Mouse (Mus musculus) heart, embryonic 10.5 days (tissue): ENCODE measurements at regions not wholly inside any gene's neighbourhood (a gene's known extent, or its start where the extent isn't known, plus 50 kb on each side); places are given as distances from the start of the nearest gene placed in this dataset.
"Not testable (repeated sequence)": the region's sequence is repeated elsewhere in the genome, so short reads cannot be mapped to it uniquely, and the experiment has no call there.

Experiments
- DNase-seq: peaks from one replicate; pipeline ENCODE4 v3.0.0-alpha.2; 2017; ENCODE audit warnings: low spot score
- H3K27ac ChIP-seq: fragments of 300-500 bp; sonication (generic); 2 replicates; pipeline ENCODE4 v1.5.1; 2016; ENCODE audit warnings: mild to moderate bottlenecking
- H3K27me3 ChIP-seq: fragments of 300-500 bp; sonication (generic); 2 replicates; pipeline ENCODE4 v1.6.1; 2016; ENCODE audit warnings: mild to moderate bottlenecking; ENCODE audit not compliant: poor library complexity, insufficient read depth, severe bottlenecking
- H3K36me3 ChIP-seq: fragments of 300-500 bp; sonication (generic); 2 replicates; pipeline ENCODE4 v1.6.1; 2016; ENCODE audit warnings: mild to moderate bottlenecking, moderate library complexity
- H3K4me1 ChIP-seq: fragments of 300-500 bp; sonication (generic); 2 replicates; pipeline ENCODE4 v1.6.1; 2016; ENCODE audit warnings: mild to moderate bottlenecking
- H3K4me3 ChIP-seq: fragments of 300-500 bp; sonication (generic); 2 replicates; pipeline ENCODE4 v1.5.1; 2016; ENCODE audit warnings: mild to moderate bottlenecking, moderate library complexity
- H3K9me3 ChIP-seq: fragments of 300-500 bp; sonication (generic); 2 replicates; pipeline ENCODE4 v1.6.1; 2016; ENCODE audit warnings: mild to moderate bottlenecking, moderate library complexity
- WGBS: fragments of 180-500 bp; shearing (Covaris S2); methylation state at CpG from one replicate; pipeline ENCODE4 v1.1.7; 2016; 5-methylcytosine and 5-hydroxymethylcytosine counted together

DNA sequence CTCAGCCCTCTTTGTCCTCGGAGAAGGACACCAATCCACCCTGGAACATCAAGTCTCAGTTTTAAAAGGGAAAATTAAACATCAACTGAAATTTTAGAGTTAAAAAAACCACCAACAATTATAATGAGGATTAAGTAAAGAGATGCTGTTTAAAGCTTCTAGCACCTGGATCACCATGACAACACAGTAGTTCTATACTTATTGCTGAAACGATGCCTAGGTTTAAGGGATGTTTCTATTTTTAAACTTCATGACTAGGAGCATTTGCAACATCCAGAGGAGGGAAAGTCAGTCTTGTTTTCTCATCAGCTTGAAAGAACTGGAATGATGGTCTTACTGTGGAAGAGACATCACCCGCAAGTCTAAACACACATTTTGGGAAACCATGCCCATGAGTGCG, 484.5 kb upstream of the Fam241a start:
- Histone ChIP-seq H3K4me3 (no peak overlapping the region), H3K27me3 (no peaks in the 10 kb centered on the region), H3K27ac (no peak overlapping the region), H3K9me3 (no peaks in the 10 kb centered on the region), H3K4me1 (no peaks in the 10 kb centered on the region), H3K36me3 (no peaks in the 10 kb centered on the region)
- no peak for DNase-seq
- WGBS: 82% methylated on average over 4 of the region's 4 CpGs

DNA sequence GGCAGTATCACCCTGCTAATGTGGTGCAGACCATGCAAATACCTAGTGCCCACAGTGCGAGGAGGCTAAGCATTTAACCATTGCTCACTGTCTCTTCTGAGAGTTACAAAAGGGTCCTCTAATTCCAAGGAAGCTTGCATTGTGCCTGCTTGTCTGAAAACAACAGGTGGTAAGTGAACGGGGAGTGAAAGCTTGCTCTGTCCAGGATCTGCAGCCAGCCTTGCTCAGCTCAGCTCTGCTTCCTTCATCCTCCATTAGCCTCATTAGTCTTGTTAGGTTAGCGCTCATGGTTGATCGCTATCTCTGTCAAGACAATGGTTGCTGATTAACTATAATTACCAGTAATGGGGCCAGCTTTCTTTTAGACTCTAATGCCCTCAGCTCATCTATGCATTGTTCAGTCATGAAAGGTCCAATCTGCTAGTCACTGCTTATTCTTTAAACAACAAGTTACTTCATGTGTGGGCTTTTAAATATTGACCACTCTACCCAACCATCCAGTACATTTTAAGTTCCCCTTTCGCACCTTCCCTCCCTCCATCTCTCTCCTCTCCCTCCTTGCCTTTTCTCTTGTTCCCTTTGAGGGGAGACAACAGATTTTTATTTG, 473.5 kb upstream of the Fam241a start:
- WGBS: 51% methylated on average over 5 of the region's 5 CpGs
- Histone ChIP-seq H3K4me3 (no peak overlapping the region), H3K4me1 (no peaks in the 10 kb centered on the region), H3K36me3 (no peaks in the 10 kb centered on the region), H3K27ac (no peak overlapping the region), H3K27me3 (no peaks in the 10 kb centered on the region), H3K9me3 (no peaks in the 10 kb centered on the region)
- DNase-seq: no peak

DNA sequence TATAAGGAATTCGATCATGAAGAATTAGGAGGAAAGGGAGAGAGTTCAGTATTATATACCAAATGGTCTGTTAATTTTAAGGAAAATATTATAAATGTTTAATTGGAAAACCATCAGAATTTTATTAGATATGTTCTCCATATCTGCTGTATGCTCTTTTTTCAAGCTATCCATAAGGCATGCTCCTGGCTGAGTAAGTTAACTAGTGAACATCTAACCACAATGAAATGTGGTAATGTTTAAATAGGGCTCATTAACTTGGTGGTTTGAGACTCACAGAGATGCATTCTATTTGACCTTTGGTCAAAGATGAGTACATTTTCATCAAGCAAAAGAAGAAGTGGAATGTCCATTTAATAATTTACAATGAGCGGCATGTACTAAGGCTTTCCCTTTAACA, 466.2 kb upstream of the Fam241a start:
- Histone ChIP-seq H3K27ac (no peak overlapping the region), H3K9me3 (no peaks in the 10 kb centered on the region), H3K36me3 (no peaks in the 10 kb centered on the region), H3K4me3 (no peak overlapping the region), H3K27me3 (no peaks in the 10 kb centered on the region), H3K4me1 (no peaks in the 10 kb centered on the region)
- no peak for DNase-seq
- WGBS: 80% methylated on average over 2 of the region's 2 CpGs

DNA sequence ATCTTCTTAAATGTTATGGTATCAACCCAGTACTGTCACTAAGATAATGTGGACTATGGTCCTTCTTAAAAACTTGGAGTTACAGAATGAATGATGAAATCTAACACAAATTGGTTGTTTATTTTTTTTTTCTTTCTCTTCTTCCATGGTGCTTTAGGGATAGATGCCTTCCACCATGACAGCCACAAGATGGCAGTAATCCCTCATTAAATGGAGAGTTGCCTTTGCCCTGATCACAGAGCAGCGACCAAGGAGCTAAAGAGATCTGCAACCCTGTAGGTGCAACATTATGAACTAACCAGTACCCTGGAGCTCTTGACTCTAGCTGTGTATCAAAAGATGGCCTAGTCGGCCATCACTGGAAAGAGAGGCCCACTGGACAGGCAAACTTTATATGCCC, 453.0 kb upstream of the Fam241a start:
- H3K27me3 ChIP-seq, H3K36me3 ChIP-seq, H3K4me3 ChIP-seq, H3K4me1 ChIP-seq, DNase-seq, H3K27ac ChIP-seq, H3K9me3 ChIP-seq: not testable (repeated sequence)
- 9% methylated on average over 2 of the region's 2 CpGs for WGBS

DNA sequence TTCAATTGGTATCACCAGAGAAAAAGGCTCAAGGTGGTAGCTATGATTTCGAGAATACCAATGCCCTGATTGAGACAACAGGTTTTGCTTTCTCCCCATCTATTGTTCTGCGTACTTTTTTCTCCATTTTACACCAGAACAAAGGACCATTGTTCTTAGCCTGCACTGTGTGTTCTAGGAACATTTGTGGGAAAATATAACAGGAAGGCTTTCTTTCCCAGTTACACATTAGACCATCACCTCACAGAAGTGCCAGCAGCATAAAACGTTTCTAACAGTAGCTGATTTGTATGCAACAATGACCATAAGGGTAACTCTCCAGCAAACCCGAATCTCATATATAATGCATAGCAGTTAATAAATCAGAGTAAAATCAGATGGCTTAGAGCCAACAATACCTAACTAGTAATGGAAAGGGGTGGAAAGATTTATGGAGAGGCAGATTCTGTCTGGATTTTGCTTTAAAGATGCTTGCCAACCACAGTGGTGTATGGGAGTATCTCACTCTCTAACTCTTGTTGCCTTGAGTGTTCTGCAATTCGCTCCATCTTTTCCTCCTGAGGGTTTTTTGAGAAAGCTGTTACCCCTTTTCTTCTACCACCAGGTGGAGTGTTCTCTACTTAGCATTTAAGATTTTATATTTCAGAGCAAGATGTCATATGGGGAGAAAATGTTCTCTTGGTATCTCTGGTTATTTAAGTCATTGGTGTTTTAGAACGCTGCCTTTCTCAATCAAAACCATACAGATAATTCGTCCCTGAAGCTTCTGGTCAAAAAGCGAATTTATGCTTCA, 451.9 kb upstream of the Fam241a start:
- Histone ChIP-seq H3K4me3 (no peak overlapping the region), H3K36me3 (no peaks in the 10 kb centered on the region), H3K27ac (no peak overlapping the region), H3K9me3 (no peaks in the 10 kb centered on the region), H3K4me1 (no peaks in the 10 kb centered on the region), H3K27me3 (peaks cover 10% of the 10 kb centered on the region; the same call in 1 of the 2 replicates)
- WGBS: 64% methylated on average over 8 of the region's 8 CpGs
- no peak for DNase-seq

DNA sequence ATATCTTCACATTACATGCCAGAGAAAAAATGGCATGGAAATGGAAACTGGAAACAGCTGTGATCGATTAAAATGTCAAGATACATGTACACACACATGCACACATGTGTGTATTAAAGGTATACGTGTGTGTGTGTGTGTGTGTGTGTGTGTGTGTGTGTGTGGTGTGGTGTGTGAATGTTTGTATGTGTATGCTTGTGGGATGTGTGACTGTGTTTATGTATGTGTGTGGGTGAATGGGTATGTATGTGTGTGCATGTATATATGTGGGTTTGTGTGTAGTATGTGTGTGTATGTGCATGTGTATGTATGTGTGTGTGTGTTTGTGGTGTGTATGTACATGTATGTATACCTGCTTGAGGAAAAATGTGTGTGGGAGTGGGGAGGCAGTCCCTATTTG, 441.4 kb upstream of the Fam241a start:
- DNase-seq: no peak
- Histone ChIP-seq H3K9me3 (no peaks in the 10 kb centered on the region), H3K4me3 (no peak overlapping the region), H3K27ac (no peak overlapping the region), H3K4me1 (no peaks in the 10 kb centered on the region), H3K27me3 (no peaks in the 10 kb centered on the region), H3K36me3 (no peaks in the 10 kb centered on the region)
- 70% methylated on average over 2 of the region's 2 CpGs for WGBS

DNA sequence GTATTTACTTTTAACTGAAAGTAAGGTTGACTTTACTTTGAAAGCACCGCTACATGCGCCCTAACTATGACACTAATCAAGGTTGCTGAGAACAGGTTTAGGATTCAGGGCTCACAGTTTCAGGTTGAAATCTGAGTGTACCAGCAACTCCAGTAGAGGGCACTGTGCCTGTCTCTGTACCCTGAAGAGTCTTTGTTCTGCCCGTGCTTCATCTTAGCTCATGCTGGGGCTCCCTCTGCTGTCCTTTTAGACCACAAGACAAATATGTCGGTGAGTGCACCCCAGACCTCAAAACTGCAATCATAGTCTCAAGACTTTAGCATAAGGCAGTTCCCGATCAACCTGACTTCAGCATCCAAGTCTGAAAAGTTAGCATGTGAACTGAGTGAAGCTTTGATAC, 440.9 kb upstream of the Fam241a start:
- no peaks in the 10 kb centered on the region for H3K4me1 ChIP-seq
- H3K36me3 ChIP-seq: no peaks in the 10 kb centered on the region
- 24% methylated on average over 5 of the region's 5 CpGs for WGBS
- H3K27ac ChIP-seq: no peak overlapping the region
- peak; percentile 87 for DNase-seq
- H3K4me3 ChIP-seq: no peak overlapping the region
- no peaks in the 10 kb centered on the region for H3K9me3 ChIP-seq
- no peaks in the 10 kb centered on the region for H3K27me3 ChIP-seq

DNA sequence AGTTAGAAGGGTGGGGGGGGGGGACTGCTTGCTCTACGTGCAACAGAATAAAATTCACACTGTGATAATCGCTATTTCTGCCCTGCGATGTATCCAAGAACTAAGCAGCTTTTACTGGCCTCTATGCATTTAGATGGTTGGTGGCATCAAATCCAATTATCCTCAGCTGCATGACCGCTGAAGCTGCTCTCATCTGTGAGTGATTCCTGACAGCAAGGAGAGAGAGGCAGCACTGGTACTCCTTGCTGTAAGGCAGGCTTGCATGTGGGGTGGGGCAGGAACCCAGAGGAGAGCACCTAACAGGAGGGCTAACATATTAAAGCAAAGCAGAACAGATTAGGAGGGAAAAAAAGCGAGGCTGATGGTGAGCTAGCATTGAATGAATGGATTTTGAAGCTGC, 431.6 kb upstream of the Fam241a start:
- no peak for DNase-seq
- Histone ChIP-seq H3K36me3 (no peaks in the 10 kb centered on the region), H3K27ac (no peak overlapping the region), H3K9me3 (no peaks in the 10 kb centered on the region), H3K27me3 (no peaks in the 10 kb centered on the region), H3K4me1 (no peaks in the 10 kb centered on the region), H3K4me3 (no peak overlapping the region)
- WGBS: 68% methylated on average over 5 of the region's 5 CpGs

DNA sequence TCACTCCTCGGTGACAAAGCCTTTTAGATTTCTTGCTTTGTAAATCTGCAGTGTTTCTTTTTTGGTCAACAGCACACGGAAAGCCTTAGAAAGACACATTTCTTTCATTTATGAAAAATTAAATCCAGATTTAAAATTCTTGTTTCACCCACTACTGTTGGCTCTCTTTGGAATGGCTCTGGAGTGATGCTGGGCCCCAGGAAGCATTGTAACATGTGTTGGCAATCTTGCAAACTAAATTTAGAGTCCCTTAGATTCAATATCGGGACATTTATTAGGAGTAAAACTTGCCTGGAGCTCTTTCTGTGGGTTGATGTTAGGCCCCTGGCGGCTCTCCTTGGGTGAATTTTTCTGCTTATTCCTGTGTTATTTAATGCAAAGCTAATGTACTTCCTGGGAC, 405.2 kb upstream of the Fam241a start:
- no peaks in the 10 kb centered on the region for H3K27me3 ChIP-seq
- 88% methylated on average over 4 of the region's 4 CpGs for WGBS
- H3K4me3 ChIP-seq: no peak overlapping the region
- peaks cover 21% of the 10 kb centered on the region for H3K4me1 ChIP-seq
- H3K36me3 ChIP-seq: no peaks in the 10 kb centered on the region
- no peak for DNase-seq
- no peak overlapping the region for H3K27ac ChIP-seq
- H3K9me3 ChIP-seq: no peaks in the 10 kb centered on the region

DNA sequence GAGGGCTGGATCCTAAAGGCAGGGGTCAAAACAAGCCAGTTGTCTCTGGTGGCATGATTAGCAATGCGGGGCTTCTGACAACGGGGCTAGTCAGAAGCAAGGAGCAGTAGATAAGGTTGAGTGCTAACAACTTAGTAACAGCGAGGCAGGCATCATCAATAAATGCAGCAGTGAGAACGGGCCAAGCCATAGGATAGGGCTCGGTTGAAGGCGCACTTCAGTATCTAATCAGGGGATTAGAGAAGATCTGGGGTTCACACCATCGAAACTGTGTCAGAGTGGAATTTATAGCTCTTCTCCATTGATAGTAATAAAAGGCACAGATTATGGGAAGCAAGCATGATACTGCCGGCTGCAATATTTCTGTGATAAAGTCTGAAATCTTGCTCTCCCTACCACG, 402.0 kb upstream of the Fam241a start:
- WGBS: 21% methylated on average over 9 of the region's 9 CpGs

DNA sequence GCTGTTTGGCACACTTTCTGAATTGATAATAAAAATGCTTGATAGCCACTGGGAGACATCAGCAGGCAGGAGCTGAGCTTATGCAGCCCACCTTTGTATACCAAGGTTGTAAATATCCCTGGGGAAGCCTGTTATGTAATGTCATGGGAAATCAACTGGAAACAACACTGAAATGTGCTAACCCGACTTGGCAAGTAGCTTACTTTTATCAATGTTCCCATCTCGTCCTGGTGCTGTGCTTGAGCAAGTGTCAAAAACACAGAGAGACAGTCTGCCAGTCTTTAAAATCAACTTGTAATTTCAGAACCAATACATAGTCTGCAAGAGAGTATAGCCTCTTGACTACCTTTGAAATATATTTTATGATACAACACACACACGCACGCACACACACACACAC, 391.7 kb upstream of the Fam241a start:
- H3K27me3 ChIP-seq: no peaks in the 10 kb centered on the region
- no peak overlapping the region for H3K27ac ChIP-seq
- H3K9me3 ChIP-seq: no peaks in the 10 kb centered on the region
- no peak overlapping the region for H3K4me3 ChIP-seq
- H3K4me1 ChIP-seq: peaks cover 3% of the 10 kb centered on the region; the same call in 1 of the 2 replicates
- 63% methylated on average over 4 of the region's 4 CpGs for WGBS
- H3K36me3 ChIP-seq: no peaks in the 10 kb centered on the region
- no peak for DNase-seq

More for the DNA sequence above, 402.0 kb upstream of the Fam241a start:
- Histone ChIP-seq H3K4me1 (peaks cover 16% of the 10 kb centered on the region), H3K9me3 (no peaks in the 10 kb centered on the region), H3K4me3 (peak overlapping the region; percentile 24; the same call in 1 of the 2 replicates), H3K27ac (peak overlapping the region; percentile 42; the same call in 1 of the 2 replicates), H3K36me3 (no peaks in the 10 kb centered on the region), H3K27me3 (no peaks in the 10 kb centered on the region)
- DNase-seq: no peak

DNA sequence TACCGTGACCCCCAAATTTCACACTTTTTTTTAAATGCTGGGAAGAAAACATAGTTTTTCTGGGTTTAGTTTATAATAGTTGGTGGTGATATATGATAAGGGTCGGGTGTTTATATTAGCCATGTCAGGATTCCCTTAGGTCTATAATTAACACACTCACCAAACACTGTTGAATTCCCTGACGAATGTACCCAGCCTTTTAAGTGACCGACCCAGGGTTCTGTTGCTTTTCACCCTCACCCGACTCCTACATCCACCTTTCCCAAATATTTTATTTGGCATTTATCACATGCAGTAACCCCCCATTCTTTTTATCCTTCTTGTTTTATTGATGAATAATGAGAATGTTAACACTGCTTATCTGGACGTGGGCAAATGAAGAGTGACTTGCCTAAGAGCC, 389.1 kb upstream of the Fam241a start:
- H3K27me3 ChIP-seq: no peaks in the 10 kb centered on the region
- H3K4me3 ChIP-seq: no peak overlapping the region
- H3K27ac ChIP-seq: no peak overlapping the region
- no peaks in the 10 kb centered on the region for H3K36me3 ChIP-seq
- H3K9me3 ChIP-seq: no peaks in the 10 kb centered on the region
- peaks cover 3% of the 10 kb centered on the region; the same call in 1 of the 2 replicates for H3K4me1 ChIP-seq
- DNase-seq: no peak
- WGBS: 57% methylated on average over 6 of the region's 6 CpGs

DNA sequence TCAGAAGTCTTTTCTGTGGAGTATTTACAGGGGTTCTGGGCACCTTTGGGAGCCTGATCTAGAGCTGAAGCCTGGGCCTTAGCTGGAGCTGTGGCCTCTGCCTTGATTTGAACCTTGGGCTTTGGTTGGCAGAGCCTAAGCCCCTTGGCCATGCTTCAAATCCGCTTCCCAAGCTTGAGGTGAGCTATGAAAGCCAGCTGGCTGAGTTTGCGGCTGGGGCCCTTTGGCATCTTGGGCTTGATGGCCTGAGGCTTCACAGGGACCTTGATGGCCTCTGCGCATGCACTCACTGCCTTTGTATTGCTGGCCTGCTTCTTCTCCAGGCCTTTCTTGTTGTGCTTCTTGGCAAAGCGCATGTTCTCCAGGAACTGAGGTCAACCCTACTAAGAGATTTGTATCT, 384.5 kb upstream of the Fam241a start:
- Histone ChIP-seq H3K36me3 (no peaks in the 10 kb centered on the region), H3K27ac (no peak overlapping the region), H3K4me3 (no peak overlapping the region), H3K9me3 (no peaks in the 10 kb centered on the region), H3K4me1 (peaks cover 3% of the 10 kb centered on the region; the same call in 1 of the 2 replicates), H3K27me3 (no peaks in the 10 kb centered on the region)
- no peak for DNase-seq
- 95% methylated on average over 4 of the region's 4 CpGs for WGBS
